Mouse (Mus musculus) embryonic facial prominence, embryonic 15.5 days (tissue): Measurements from ENCODE around the gene Vps41. TPM values are rescaled to one million over a fixed set of nuclear protein-coding genes. Genes with fewer than 3 reads are reported as not detected.

ENCODE experiments used
- ATAC-seq: fragments of 200-750 bp; cut with Nextera tagmentation; 2 replicates; pipeline ENCODE4 v1.8.0; 2017; ENCODE audit warnings: low read depth, moderate TSS enrichment; ENCODE audit not compliant: insufficient number of reproducible peaks, low FRiP score, low TSS enrichment
- H3K27ac ChIP-seq: fragments of 300-500 bp; sonication (generic); replicated peaks from 2 replicates; pipeline ENCODE4 v1.5.1; 2015; ENCODE audit warnings: mild to moderate bottlenecking, inconsistent platforms
- H3K27me3 ChIP-seq: fragments of 300-500 bp; sonication (generic); 2 replicates; pipeline ENCODE4 v1.6.1; 2015; ENCODE audit warnings: inconsistent platforms
- H3K36me3 ChIP-seq: fragments of 300-500 bp; sonication (generic); 2 replicates; pipeline ENCODE4 v1.6.1; 2015; ENCODE audit warnings: mild to moderate bottlenecking, inconsistent platforms
- H3K4me1 ChIP-seq: fragments of 300-500 bp; sonication (generic); 2 replicates; pipeline ENCODE4 v1.6.1; 2015; ENCODE audit warnings: inconsistent platforms
- H3K4me2 ChIP-seq: fragments of 300-500 bp; sonication (generic); replicated peaks from 2 replicates; pipeline ENCODE4 v1.6.1; 2015; ENCODE audit warnings: mild to moderate bottlenecking, inconsistent platforms
- H3K4me3 ChIP-seq: fragments of 300-500 bp; sonication (generic); replicated peaks from 2 replicates; pipeline ENCODE4 v1.5.1; 2015; ENCODE audit warnings: mild to moderate bottlenecking, inconsistent platforms
- H3K9ac ChIP-seq: fragments of 300-500 bp; sonication (generic); 2 replicates; pipeline ENCODE4 v1.6.1; 2015; ENCODE audit warnings: inconsistent platforms
- H3K9me3 ChIP-seq: fragments of 300-500 bp; sonication (generic); replicated peaks from 2 replicates; pipeline ENCODE4 v1.6.1; 2016; ENCODE audit warnings: inconsistent platforms
- WGBS: fragments of 180-500 bp; shearing (Covaris S2); methylation state at CpG from one replicate; pipeline ENCODE4 v1.1.7; 2015; 5-methylcytosine and 5-hydroxymethylcytosine counted together
- polyA plus RNA-seq: library from polyadenylated mRNA; unstranded; fragments of >200 nt; fragmentation: Nextera tagmentation; extraction: Ambion mirVana; gene quantifications from 2 replicates; pipeline ENCODE4 v1.2.1, GENCODE M21; 2015

Vps41 gene
- 67.0 and 68.5 TPM in 2 replicates for polyA plus RNA-seq

DNA sequence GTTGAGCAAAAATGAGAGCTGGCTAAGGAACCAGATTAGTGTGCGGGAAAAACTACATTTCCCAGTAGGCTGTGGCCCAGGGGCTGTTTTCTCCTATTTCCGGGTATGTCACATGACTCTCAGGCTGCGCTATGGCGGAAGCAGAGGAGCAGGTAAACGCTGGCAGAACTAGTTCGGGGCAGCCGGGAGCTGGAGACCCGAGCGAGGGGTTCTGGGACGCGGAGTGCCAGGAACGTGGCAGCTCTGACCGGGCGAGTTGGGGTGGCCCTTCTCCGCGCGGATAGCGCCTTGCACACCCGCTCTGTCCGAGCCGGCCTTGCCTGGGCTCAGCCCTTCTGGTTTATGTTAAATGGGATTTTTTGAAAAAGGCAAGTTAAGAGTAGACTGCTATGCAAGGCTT lies at the start of gene Vps41:
Vps41 (plus strand) TSS at position 102 of the 400 bp plus-strand sequence.
- Histone ChIP-seq H3K9ac (peak within 1 kb of the TSS; percentile 80), H3K4me2 (peak within 1 kb of the TSS; percentile 51), H3K4me3 (peak within 1 kb of the TSS; percentile 94), H3K4me1 (peaks cover 7% of the 10 kb centered on the region), H3K27me3 (no peaks in the 10 kb centered on the region), H3K9me3 (no peaks in the 10 kb centered on the region), H3K27ac (peak within 1 kb of the TSS; percentile 72), H3K36me3 (no peaks in the 10 kb centered on the region)
- peak; percentile 94 for ATAC-seq
- WGBS = under 1% methylated on average over 21 of the region's 21 CpGs

DNA sequence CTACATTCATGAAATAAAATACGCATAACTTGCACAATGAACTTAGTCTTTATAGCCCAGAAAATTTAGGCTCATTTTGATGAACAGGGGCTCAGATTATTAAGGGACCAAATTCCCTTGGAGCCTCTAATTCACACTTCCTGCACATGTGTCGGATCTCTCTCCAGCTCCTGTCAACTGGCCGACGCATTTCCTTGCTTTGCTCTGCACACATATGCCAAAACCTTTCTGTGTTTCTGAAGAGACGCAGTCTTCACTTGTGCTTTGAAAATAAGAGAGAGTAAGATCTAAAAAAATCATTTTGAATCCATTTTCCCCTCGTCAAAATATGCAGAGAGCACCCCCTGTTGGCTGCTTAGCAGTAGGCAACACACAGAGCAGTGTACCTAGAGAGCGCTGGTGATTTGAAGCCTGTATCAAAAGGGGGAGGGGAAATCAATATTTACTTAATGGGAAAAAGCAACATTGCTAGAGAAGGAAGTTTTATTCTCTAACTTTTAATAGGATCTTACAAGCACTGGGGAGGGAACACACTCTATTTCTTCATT lies 18.5 kb upstream of the Vps41 start:
- Histone ChIP-seq H3K9ac (no peak overlapping the region), H3K9me3 (no peaks in the 10 kb centered on the region), H3K4me1 (no peaks in the 10 kb centered on the region), H3K4me2 (0 out of 2 replicates have a peak overlapping the region, but pooled peaks have one; percentile 8), H3K27ac (no peak overlapping the region), H3K27me3 (no peaks in the 10 kb centered on the region), H3K36me3 (no peaks in the 10 kb centered on the region), H3K4me3 (no peak overlapping the region)
- WGBS = 32% methylated on average over 7 of the region's 7 CpGs
- ATAC-seq = no peak

GRCm38 (mm10) chr13:18711685-18712084 lies 5.4 kb upstream of the Vps41 start:
- H3K4me3 ChIP-seq = no peak overlapping the region
- ATAC-seq = no peak
- H3K27me3 ChIP-seq = no peaks in the 10 kb centered on the region
- no peaks in the 10 kb centered on the region for H3K9me3 ChIP-seq
- H3K4me1 ChIP-seq = no peaks in the 10 kb centered on the region
- no peak overlapping the region for H3K27ac ChIP-seq
- H3K4me2 ChIP-seq = no peak overlapping the region
- H3K9ac ChIP-seq = no peak overlapping the region
- WGBS = 76% methylated on average over 1 of the region's 1 CpGs
- no peaks in the 10 kb centered on the region for H3K36me3 ChIP-seq

DNA sequence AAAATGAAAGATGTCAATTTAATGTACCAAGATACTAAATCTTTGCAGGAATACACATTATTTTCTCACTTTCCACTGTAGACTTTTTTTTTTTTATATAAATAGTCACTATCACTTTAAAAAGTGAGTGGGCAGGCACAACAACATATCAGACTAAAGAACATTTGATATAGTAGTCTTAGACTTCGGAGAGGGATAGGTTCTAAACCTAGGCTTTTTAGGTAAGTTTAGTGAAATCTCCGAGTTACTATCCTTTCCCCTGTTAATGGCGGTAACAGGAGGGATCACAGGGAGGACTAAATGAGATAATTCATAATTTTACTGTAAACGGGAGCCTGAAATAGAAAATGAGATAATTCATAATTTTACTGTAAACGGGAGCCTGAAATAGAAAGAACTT lies 379 bp upstream of the Vps41 start:
- Histone ChIP-seq H3K9ac (no peak overlapping the region), H3K4me3 (peak overlapping the region; percentile 94), H3K27me3 (no peaks in the 10 kb centered on the region), H3K4me2 (peak overlapping the region; percentile 51), H3K36me3 (no peaks in the 10 kb centered on the region), H3K27ac (no peak overlapping the region), H3K4me1 (peaks cover 7% of the 10 kb centered on the region), H3K9me3 (no peaks in the 10 kb centered on the region)
- WGBS = 42% methylated on average over 5 of the region's 5 CpGs
- ATAC-seq = no peak

GRCm38 (mm10) chr13:18718461-18718860 lies 1.4 kb downstream of the Vps41 start:
- Histone ChIP-seq H3K4me2 (no peak overlapping the region), H3K27ac (no peak overlapping the region), H3K27me3 (no peaks in the 10 kb centered on the region), H3K4me1 (peaks cover 7% of the 10 kb centered on the region), H3K9me3 (no peaks in the 10 kb centered on the region), H3K4me3 (no peak overlapping the region), H3K36me3 (no peaks in the 10 kb centered on the region), H3K9ac (no peak overlapping the region)
- ATAC-seq = no peak
- WGBS = 76% methylated on average over 5 of the region's 5 CpGs

GRCm38 (mm10) chr13:18730666-18731065 lies 13.6 kb downstream of the Vps41 start:
- H3K9me3 ChIP-seq = no peaks in the 10 kb centered on the region
- WGBS = 94% methylated on average over 3 of the region's 3 CpGs

DNA sequence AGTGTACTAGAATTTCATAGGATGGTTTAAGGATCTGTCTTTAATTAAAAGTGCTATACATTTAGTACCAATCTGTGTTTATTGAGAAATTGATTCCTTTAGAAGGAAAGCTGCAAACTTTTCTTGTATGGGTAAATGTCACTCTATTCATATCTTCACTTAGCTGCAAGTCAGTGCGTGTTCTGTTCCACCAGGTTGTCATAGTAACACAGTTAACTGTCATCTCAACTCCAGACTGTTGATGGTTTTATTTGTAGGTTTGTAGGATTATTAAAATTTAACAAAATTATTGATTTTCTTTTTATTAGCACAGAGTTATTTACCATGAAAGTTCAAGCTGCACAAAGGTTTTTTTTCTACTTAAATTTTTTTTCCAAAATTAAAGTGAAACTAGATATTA lies 19.5 kb downstream of the Vps41 start:
- Histone ChIP-seq H3K27me3 (no peaks in the 10 kb centered on the region), H3K4me3 (no peak overlapping the region), H3K36me3 (peaks cover 16% of the 10 kb centered on the region), H3K9me3 (no peaks in the 10 kb centered on the region), H3K4me2 (no peak overlapping the region), H3K9ac (no peak overlapping the region), H3K4me1 (no peaks in the 10 kb centered on the region), H3K27ac (no peak overlapping the region)
- 67% methylated on average over 1 of the region's 1 CpGs for WGBS
- no peak for ATAC-seq

More at GRCm38 (mm10) chr13:18730666-18731065, 13.6 kb downstream of the Vps41 start:
- H3K27me3 ChIP-seq = no peaks in the 10 kb centered on the region
- H3K4me1 ChIP-seq = no peaks in the 10 kb centered on the region
- H3K9ac ChIP-seq = no peak overlapping the region
- no peak overlapping the region for H3K4me2 ChIP-seq
- H3K27ac ChIP-seq = no peak overlapping the region
- no peak overlapping the region for H3K4me3 ChIP-seq
- ATAC-seq = 0 out of 2 replicates have a peak, but pooled peaks have one; percentile 63
- H3K36me3 ChIP-seq = peaks cover 13% of the 10 kb centered on the region; the same call in 1 of the 2 replicates

DNA sequence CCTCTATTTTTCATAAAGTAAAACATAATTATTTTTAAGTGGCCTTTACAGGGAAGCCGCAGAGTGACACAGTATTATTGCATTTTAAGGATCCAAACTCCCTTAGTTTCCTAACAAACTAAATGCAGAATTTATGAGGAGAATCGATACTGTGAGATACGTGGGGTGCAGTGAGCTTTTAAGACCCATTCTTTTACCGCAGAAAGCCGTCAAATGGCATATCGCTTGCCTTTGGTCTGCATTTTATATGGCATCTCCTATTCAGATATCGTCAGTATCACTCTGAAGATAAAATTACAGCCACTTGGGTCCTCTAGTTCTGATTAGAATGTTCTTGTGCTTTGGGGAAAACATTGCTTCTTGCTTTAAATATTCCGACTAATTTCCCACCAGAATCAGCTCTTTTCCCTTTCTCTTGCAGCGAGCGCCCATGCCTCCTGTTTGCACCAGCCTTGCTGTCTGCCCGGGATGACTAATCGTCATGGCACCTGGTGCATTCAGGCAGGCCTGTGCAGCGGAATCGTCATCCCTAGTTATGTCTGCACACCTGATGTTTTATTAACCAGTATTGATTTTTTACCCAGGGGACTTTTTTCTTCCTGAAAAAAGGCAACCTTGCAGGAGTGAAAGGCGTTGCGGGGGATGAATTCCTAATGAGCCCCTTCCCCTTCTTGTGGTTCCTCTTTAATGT lies 26.6 kb downstream of the Vps41 start:
- Histone ChIP-seq H3K4me1 (no peaks in the 10 kb centered on the region), H3K27ac (no peak overlapping the region), H3K9ac (no peak overlapping the region), H3K36me3 (peaks cover 16% of the 10 kb centered on the region), H3K9me3 (no peaks in the 10 kb centered on the region), H3K4me2 (no peak overlapping the region), H3K4me3 (no peak overlapping the region), H3K27me3 (no peaks in the 10 kb centered on the region)
- 81% methylated on average over 16 of the region's 16 CpGs for WGBS
- no peak for ATAC-seq

- WGBS = 85% methylated on average over 4 of the region's 4 CpGs
- Histone ChIP-seq H3K4me3 (no peak overlapping the region), H3K36me3 (peaks cover 16% of the 10 kb centered on the region), H3K4me2 (no peak overlapping the region), H3K4me1 (no peaks in the 10 kb centered on the region), H3K9me3 (no peaks in the 10 kb centered on the region), H3K27ac (no peak overlapping the region), H3K9ac (no peak overlapping the region), H3K27me3 (no peaks in the 10 kb centered on the region)
- ATAC-seq = no peak
Observed at GRCm38 (mm10) chr13:18744266-18744652, 27.2 kb downstream of the Vps41 start.

- H3K4me2 ChIP-seq = no peak overlapping the region
- H3K4me1 ChIP-seq = no peaks in the 10 kb centered on the region
- H3K9me3 ChIP-seq = no peaks in the 10 kb centered on the region
- no peak for ATAC-seq
- H3K27me3 ChIP-seq = no peaks in the 10 kb centered on the region
- H3K27ac ChIP-seq = no peak overlapping the region
- no peak overlapping the region for H3K9ac ChIP-seq
- H3K36me3 ChIP-seq = no peaks in the 10 kb centered on the region
- no peak overlapping the region for H3K4me3 ChIP-seq
- WGBS = 80% methylated on average over 3 of the region's 3 CpGs
Observed at GRCm38 (mm10) chr13:18757958-18758357, 40.9 kb downstream of the Vps41 start.

- no peaks in the 10 kb centered on the region for H3K27me3 ChIP-seq
- H3K9ac ChIP-seq = no peak overlapping the region
- no peak overlapping the region for H3K4me2 ChIP-seq
- 83% methylated on average over 5 of the region's 5 CpGs for WGBS
- H3K27ac ChIP-seq = no peak overlapping the region
- no peak overlapping the region for H3K4me3 ChIP-seq
- H3K9me3 ChIP-seq = no peaks in the 10 kb centered on the region
- no peak for ATAC-seq
- no peaks in the 10 kb centered on the region for H3K4me1 ChIP-seq
- no peaks in the 10 kb centered on the region for H3K36me3 ChIP-seq
Observed at GRCm38 (mm10) chr13:18759361-18760056, 42.4 kb downstream of the Vps41 start.
